Mouse (Mus musculus): ENCODE results near the gene Ttc4. TPM values are rescaled to one million over a fixed set of nuclear protein-coding genes. Genes with fewer than 3 reads are reported as not detected.
A peak's percentile ranks its signal among the peaks of the same experiment; 100 is the strongest.

Ttc4 gene
- polyA plus RNA-seq, 1 experiment: 3.0 TPM

- no peak for TF ChIP-seq GATA1 (IDR thresholded peaks at IDR 0.05; ENCODE audit: low read length)
These were observed 49.4 kb downstream of the Ttc4 start for GRCm38 (mm10) chr4:106629374-106629773.

- TF ChIP-seq GATA1 (IDR thresholded peaks at IDR 0.05; ENCODE audit: low read length): no peak
These were observed 49.9 kb downstream of the Ttc4 start for GRCm38 (mm10) chr4:106628650-106629360.

GRCm38 (mm10) chr4:106627809-106628208 lies 50.9 kb downstream of the Ttc4 start:
- no peak for TF ChIP-seq GATA1 (IDR thresholded peaks at IDR 0.05; ENCODE audit: low read length)

- no peak for TF ChIP-seq GATA1 (IDR thresholded peaks at IDR 0.05; ENCODE audit: low read length)
These were observed 54.5 kb downstream of the Ttc4 start for GRCm38 (mm10) chr4:106624271-106624670.

GRCm38 (mm10) chr4:106622712-106623111 lies 56.0 kb downstream of the Ttc4 start:
- TF ChIP-seq GATA1 (IDR thresholded peaks at IDR 0.05; ENCODE audit: low read length): no peak

- no peak for TF ChIP-seq GATA1 (IDR thresholded peaks at IDR 0.05; ENCODE audit: low read length)
These were observed 56.7 kb downstream of the Ttc4 start, which contains the start of gene Ttc22 for GRCm38 (mm10) chr4:106622030-106622493. Gene Ttc22, plus strand, starts transcription at chr4:106622432.

- no peak for TF ChIP-seq GATA1 (IDR thresholded peaks at IDR 0.05; ENCODE audit: low read length)
These were observed 57.3 kb downstream of the Ttc4 start for GRCm38 (mm10) chr4:106621428-106621827.

GRCm38 (mm10) chr4:106618898-106619297 lies 59.8 kb downstream of the Ttc4 start:
- no peak for TF ChIP-seq GATA1 (IDR thresholded peaks at IDR 0.05; ENCODE audit: low read length)

- no peak for TF ChIP-seq GATA1 (IDR thresholded peaks at IDR 0.05; ENCODE audit: low read length)
These were observed 61.7 kb downstream of the Ttc4 start, which contains the start of gene Lexm for GRCm38 (mm10) chr4:106617056-106617455. Gene Lexm, minus strand, starts transcription at chr4:106617241.

- no peak for TF ChIP-seq GATA1 (IDR thresholded peaks at IDR 0.05; ENCODE audit: low read length)
These were observed 63.1 kb downstream of the Ttc4 start for GRCm38 (mm10) chr4:106615637-106616036.

GRCm38 (mm10) chr4:106614881-106615280 lies 63.9 kb downstream of the Ttc4 start:
- TF ChIP-seq GATA1 (IDR thresholded peaks at IDR 0.05; ENCODE audit: low read length): no peak

GRCm38 (mm10) chr4:106614180-106614797 lies 64.5 kb downstream of the Ttc4 start:
- no peak for TF ChIP-seq GATA1 (IDR thresholded peaks at IDR 0.05; ENCODE audit: low read length)

- peak; percentile 37 for TF ChIP-seq GATA1 (IDR thresholded peaks at IDR 0.05; ENCODE audit: low read length)
These were observed 65.2 kb downstream of the Ttc4 start for GRCm38 (mm10) chr4:106613560-106613959.

- TF ChIP-seq GATA1 (IDR thresholded peaks at IDR 0.05; ENCODE audit: low read length): no peak
These were observed 65.6 kb downstream of the Ttc4 start for GRCm38 (mm10) chr4:106613105-106613504.

Other genes starting within 250 kb of the Ttc4 start
- 0.11 and 0.15 TPM in 2 replicates for gene Pcsk9, start 214.6 kb downstream of the Ttc4 start, polyA plus RNA-seq (2012)
- not detected in 2 replicates for gene Bsnd, start 186.7 kb downstream of the Ttc4 start, polyA plus RNA-seq (2012)
- 86.9 and 101 TPM in 2 replicates for gene Dhcr24, start 117.9 kb downstream of the Ttc4 start, polyA plus RNA-seq (2012)
- gene Lexm, start 61.7 kb downstream of the Ttc4 start, polyA plus RNA-seq (2012): not detected in 2 replicates
- gene Ttc22, start 56.5 kb downstream of the Ttc4 start, polyA plus RNA-seq (2012): not detected in 2 replicates
- gene Pars2, start 27.9 kb downstream of the Ttc4 start, polyA plus RNA-seq (2012): 3.7 and 5.4 TPM in 2 replicates
- gene Mroh7, start 52.0 kb upstream of the Ttc4 start, polyA plus RNA-seq (2012): not detected in 2 replicates
- not detected in 2 replicates for gene Fam151a, start 54.9 kb upstream of the Ttc4 start, polyA plus RNA-seq (2012)
- 0.10 and 0.15 TPM in 2 replicates for gene Acot11, start 126.1 kb upstream of the Ttc4 start, polyA plus RNA-seq (2012)
- 478 and 565 TPM in 2 replicates for gene Ssbp3, start 231.8 kb upstream of the Ttc4 start, polyA plus RNA-seq (2012)